Mouse (Mus musculus): ENCODE measurements at regions not wholly inside any gene's neighbourhood (a gene's known extent, or its start where the extent isn't known, plus 50 kb on each side); places are given as distances from the start of the nearest gene placed in this dataset.
"Not testable (repeated sequence)": the region's sequence is repeated elsewhere in the genome, so short reads cannot be mapped to it uniquely, and the experiment has no call there.

DNA sequence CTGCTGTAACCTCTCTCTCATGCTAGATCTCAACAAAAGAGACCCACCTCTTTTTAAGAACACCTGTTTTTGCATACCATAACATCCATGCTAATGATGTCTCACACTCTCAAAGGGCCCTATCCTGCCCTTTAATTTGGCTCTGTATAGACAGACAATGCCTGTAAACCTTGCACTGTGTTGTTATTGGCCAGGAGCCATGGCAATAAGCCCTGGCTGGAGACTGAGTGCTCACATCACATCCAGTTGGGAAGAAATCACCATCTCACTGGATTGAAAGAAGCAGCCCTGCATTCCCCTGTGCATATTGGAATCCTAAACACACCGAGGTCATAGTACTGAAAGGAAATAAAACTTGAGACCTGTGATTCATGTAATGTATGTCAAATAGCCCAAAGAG, 598.7 kb upstream of the Sox11 start:
- TF ChIP-seq CTCF (IDR thresholded peaks at IDR 0.05; ENCODE audit: low read depth, low read length) (no peak), POLR2A (IDR thresholded peaks at IDR 0.05; ENCODE audit: borderline replicate concordance, low read depth, low read length) (no peak)
- Histone ChIP-seq H3K4me1 (ENCODE audit: control insufficient read depth, insufficient read depth, low read length) (no peaks in the 10 kb centered on the region), H3K4me3 (ENCODE audit: insufficient read depth, low read length) (no peak overlapping the region), H3K27ac (ENCODE audit: insufficient read depth, low read depth, low read length) (no peak overlapping the region)

DNA sequence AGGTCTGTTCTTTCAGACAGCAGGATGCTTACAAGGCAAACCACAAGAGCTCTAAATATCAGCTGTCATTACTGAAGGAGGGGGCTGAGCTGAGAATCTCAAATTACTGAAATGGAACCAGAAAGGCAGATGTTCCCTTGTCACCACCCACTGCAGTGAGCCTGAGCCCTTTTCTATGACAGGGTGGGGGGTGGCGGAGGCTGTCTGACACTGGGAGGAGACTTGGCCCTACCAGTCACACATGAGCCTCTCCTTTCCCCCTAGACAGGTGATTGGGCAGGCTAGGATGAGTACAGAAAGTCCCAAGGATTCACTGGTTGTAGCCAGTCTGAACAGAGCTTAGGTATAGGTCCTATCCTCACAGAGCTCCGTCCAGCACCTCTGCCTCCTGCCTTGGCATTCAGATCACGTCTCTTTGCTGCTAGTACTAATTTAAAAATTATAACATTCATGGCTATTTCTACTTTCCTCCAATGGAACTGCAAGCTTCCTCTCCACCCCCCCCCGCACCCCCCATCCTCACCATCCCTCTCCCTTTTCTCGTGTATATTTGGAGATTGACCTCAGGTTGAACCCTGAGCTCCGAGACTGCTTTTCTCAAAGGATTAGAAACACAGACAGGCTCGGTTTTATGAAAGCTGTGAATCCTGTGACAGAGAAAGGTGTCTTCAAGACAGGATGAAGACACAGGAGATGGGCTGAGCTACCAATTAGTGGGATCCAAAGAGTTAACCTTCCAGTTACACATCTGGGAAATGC, 590.2 kb upstream of the Sox11 start:
- no peak overlapping the region for H3K27ac ChIP-seq (ENCODE audit: insufficient read depth, low read depth, low read length)
- no peak overlapping the region for H3K4me3 ChIP-seq (ENCODE audit: insufficient read depth, low read length)
- no peaks in the 10 kb centered on the region for H3K4me1 ChIP-seq (ENCODE audit: control insufficient read depth, insufficient read depth, low read length)
- TF ChIP-seq POLR2A (IDR thresholded peaks at IDR 0.05; ENCODE audit: borderline replicate concordance, low read depth, low read length) (no peak), CTCF (IDR thresholded peaks at IDR 0.05; ENCODE audit: low read depth, low read length) (no peak)

DNA sequence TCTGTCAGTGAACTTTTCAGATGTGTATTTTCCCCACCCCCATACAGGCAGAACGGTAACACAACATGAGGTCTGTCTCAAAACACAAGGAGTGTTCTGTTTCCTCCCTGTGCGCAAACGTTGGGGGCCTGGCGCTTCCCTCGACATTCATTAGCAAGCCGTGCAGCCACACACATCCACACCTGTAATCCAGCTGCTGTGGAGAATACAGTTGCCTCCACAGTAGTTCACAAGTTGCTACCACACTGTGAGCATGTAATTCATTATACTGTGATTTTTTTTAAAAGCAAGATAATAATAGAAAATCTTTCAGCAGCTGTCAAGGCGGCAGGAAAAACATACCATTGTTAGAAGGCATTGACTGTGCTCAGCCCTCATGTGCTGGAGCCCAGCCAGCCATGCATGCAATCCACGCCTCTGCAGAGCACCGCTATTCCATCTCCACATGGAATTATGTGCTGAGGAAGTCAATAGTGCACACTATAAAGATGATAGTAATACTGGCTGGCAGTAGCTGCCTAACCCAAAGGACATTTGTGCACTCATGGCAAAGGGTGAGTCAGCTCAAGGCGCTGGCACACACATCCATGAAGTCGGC, 586.1 kb upstream of the Sox11 start:
- Histone ChIP-seq H3K4me3 (ENCODE audit: insufficient read depth, low read length) (no peak overlapping the region), H3K4me1 (ENCODE audit: control insufficient read depth, insufficient read depth, low read length) (no peaks in the 10 kb centered on the region), H3K27ac (ENCODE audit: insufficient read depth, low read depth, low read length) (no peak overlapping the region)
- TF ChIP-seq POLR2A (IDR thresholded peaks at IDR 0.05; ENCODE audit: borderline replicate concordance, low read depth, low read length) = no peak

DNA sequence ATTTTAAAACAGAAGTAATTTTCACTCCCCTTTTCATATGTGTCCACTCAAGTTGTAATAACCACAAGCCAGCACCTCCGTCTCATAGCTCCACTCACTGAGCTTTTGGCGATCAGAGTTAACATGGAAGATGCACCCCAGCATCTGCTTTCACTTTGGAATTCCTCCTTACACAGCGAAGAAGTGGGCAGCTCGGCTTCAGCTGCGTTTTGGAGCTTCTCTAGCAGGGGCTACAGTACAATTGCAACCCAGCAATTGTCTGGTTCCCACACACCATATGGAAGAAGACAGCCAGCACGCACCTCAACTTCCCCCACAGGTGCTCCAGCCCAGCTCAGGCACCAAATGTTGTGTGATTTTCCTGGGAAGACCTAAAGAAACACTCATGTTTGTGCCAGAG, 584.4 kb upstream of the Sox11 start:
- no peaks in the 10 kb centered on the region for H3K4me1 ChIP-seq (ENCODE audit: control insufficient read depth, insufficient read depth, low read length)
- H3K4me3 ChIP-seq (ENCODE audit: insufficient read depth, low read length) = no peak overlapping the region
- no peak overlapping the region for H3K27ac ChIP-seq (ENCODE audit: insufficient read depth, low read depth, low read length)
- TF ChIP-seq CTCF (IDR thresholded peaks at IDR 0.05; ENCODE audit: low read depth, low read length) = no peak
- no peak for TF ChIP-seq POLR2A (IDR thresholded peaks at IDR 0.05; ENCODE audit: borderline replicate concordance, low read depth, low read length)

DNA sequence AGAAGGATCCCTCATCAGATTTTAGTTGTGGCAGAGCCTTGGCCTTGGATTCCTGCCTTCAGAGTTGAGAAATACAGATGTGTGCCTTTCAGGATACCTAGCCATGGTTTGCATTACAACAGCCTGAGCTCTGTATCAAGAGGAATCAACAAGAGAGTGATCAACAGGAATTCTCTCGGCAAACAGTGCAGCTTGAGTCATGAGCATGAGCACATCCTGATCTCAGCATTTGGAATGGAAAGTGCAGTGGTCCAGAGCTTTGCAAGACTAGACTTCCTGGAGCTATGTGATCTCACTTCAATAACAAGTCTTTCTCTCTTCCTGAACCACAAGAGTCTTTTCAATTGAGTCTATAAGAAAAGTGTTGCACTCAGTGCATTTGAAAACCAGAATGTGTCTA, 578.2 kb upstream of the Sox11 start:
- no peaks in the 10 kb centered on the region for H3K4me1 ChIP-seq (ENCODE audit: control insufficient read depth, insufficient read depth, low read length)

DNA sequence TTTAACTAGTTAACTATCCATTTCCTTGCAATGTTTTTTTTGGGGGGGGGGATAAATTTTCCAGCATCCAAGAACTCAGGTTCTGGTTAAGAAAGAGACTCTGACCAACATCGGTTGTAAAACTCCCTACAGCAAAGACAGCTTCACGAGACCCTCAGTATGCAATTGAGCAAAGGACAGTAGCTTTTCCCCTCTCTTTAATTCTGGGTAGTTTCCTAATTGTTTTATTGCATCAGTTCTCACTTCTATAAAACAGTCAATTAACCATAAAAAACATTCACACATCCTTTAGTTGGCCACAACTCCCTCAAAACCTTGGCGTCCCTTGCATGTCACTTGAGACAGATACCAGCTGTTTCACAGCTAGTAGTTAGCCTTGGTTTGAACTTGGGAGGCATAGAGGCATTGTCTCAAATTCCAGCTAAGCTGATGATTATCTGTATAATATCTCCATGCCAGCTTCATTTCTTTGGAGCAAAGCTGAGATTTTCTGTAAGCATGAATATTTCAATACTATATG, 574.1 kb upstream of the Sox11 start:
- TF ChIP-seq CTCF (IDR thresholded peaks at IDR 0.05; ENCODE audit: low read depth, low read length) (no peak), POLR2A (IDR thresholded peaks at IDR 0.05; ENCODE audit: borderline replicate concordance, low read depth, low read length) (no peak)
- no peak overlapping the region for H3K27ac ChIP-seq (ENCODE audit: insufficient read depth, low read depth, low read length)
- no peak overlapping the region for H3K4me3 ChIP-seq (ENCODE audit: insufficient read depth, low read length)
- no peaks in the 10 kb centered on the region for H3K4me1 ChIP-seq (ENCODE audit: control insufficient read depth, insufficient read depth, low read length)

More for the DNA sequence above, 578.2 kb upstream of the Sox11 start:
- H3K27ac ChIP-seq (ENCODE audit: insufficient read depth, low read depth, low read length) = no peak overlapping the region
- H3K4me3 ChIP-seq (ENCODE audit: insufficient read depth, low read length) = no peak overlapping the region
- TF ChIP-seq CTCF (IDR thresholded peaks at IDR 0.05; ENCODE audit: low read depth, low read length) = no peak
- TF ChIP-seq POLR2A (IDR thresholded peaks at IDR 0.05; ENCODE audit: borderline replicate concordance, low read depth, low read length) = no peak

DNA sequence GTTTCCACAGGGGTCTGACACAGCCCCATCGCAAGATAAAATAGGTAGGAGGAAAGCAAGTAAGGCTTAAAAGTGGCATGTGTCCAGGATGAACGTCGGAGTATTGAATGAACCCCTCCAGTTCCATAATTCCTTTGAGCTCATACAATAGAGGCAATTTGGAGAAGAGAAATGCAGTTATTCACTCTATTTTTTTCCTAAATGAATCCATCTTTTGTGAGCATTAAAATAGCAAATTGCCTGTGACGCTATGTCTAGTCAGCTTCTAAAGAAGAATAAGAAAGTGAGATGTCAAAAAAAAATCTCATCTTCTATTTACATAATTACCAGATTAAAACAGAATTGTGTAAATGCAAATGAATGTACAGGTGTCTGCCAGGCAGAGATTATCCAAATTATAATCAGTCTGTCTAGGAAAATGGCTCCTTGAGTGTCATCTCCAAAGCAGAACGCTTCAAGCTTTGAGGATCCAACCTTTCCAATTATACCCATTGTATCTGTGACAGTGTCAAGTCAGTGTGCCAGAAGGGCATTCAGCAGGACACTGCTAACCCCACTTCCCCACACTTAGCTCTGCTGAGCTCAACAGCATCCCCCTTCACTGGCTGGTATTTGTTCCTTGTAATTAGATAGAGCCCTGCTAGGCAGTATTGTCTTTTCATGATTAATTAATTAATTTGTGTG, 567.2 kb upstream of the Sox11 start:
- Histone ChIP-seq H3K4me3 (ENCODE audit: insufficient read depth, low read length) (no peak overlapping the region), H3K4me1 (ENCODE audit: control insufficient read depth, insufficient read depth, low read length) (no peaks in the 10 kb centered on the region), H3K27ac (ENCODE audit: insufficient read depth, low read depth, low read length) (no peak overlapping the region)
- TF ChIP-seq CTCF (IDR thresholded peaks at IDR 0.05; ENCODE audit: low read depth, low read length) (no peak), POLR2A (IDR thresholded peaks at IDR 0.05; ENCODE audit: borderline replicate concordance, low read depth, low read length) (no peak)

DNA sequence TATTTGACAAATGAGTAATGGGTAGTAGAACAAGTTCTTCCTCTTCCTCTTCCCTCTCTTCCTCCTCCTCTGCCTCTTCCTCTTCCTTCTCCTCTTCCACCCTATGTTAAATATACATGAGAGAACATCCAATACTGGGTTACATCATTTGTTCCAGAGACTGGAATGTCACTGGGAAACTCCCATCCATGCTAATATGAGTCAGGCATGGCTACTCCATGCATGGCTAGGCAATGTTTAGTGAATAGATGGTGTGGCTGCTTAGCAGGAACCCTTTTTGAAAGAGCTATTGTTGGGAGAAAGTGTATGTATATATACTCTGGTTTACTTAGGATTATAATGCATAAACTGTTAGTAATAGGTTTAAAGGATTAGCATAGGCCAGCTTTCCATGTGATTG, 554.3 kb upstream of the Sox11 start:
- H3K4me3 ChIP-seq (ENCODE audit: insufficient read depth, low read length); H3K4me1 ChIP-seq (ENCODE audit: control insufficient read depth, insufficient read depth, low read length); H3K27ac ChIP-seq (ENCODE audit: insufficient read depth, low read depth, low read length): not testable (repeated sequence)

DNA sequence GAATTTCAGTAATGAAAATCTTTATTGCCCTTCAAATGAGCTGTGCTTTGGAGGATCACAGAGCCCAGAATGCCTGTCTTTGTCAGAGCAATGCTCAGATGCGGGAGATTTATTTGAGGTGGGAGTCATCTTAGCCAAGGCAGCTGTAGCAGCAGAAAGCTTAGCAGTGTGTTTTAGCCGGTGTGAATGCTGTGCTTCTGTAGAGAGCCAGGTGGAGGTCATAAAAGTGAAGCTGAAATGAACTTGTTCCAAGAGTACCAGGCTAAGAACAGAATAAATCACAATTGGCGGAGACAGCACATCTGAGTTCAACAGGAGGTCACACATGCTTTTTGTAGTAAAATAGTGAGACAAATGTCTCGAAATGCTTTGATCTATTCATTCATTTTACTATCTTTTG, 539.3 kb upstream of the Sox11 start:
- Histone ChIP-seq H3K27ac (ENCODE audit: insufficient read depth, low read depth, low read length) (no peak overlapping the region), H3K4me1 (ENCODE audit: control insufficient read depth, insufficient read depth, low read length) (no peaks in the 10 kb centered on the region), H3K4me3 (ENCODE audit: insufficient read depth, low read length) (no peak overlapping the region)
- no peak for TF ChIP-seq POLR2A (IDR thresholded peaks at IDR 0.05; ENCODE audit: borderline replicate concordance, low read depth, low read length)
- no peak for TF ChIP-seq CTCF (IDR thresholded peaks at IDR 0.05; ENCODE audit: low read depth, low read length)

DNA sequence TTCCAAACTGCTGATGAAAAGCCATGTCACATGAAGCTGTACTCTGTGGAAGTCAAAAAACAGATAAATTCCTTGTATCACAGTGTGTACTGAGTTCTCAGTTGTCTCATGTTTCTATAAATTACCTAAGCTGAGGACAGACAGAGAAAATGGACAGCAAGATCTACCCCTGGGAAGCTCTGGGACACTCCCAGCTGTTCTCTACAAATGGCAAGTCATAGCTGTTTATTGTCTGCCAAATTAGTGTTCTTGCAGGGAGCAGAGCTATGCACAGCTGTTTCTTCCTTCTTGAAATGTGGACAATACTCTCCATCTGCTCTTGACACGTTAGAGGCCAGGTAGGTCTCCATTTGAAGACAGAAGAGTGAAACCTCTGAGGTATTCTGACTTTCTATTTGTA, 524.0 kb upstream of the Sox11 start:
- H3K4me3 ChIP-seq (ENCODE audit: insufficient read depth, low read length) = no peak overlapping the region
- TF ChIP-seq POLR2A (IDR thresholded peaks at IDR 0.05; ENCODE audit: borderline replicate concordance, low read depth, low read length) = no peak
- no peak for TF ChIP-seq CTCF (IDR thresholded peaks at IDR 0.05; ENCODE audit: low read depth, low read length)
- H3K27ac ChIP-seq (ENCODE audit: insufficient read depth, low read depth, low read length) = no peak overlapping the region
- H3K4me1 ChIP-seq (ENCODE audit: control insufficient read depth, insufficient read depth, low read length) = no peaks in the 10 kb centered on the region

Data from bone marrow macrophage, adult 2 months (primary cell).